Mouse (Mus musculus) thymus, adult 2 months (tissue): Measurements from ENCODE around the gene Pjvk.

Experiments
- CTCF ChIP-seq: fragments of 200-500 bp; IDR thresholded peaks from 2 replicates; pipeline ENCODE4 v1.5.1; 2012; ENCODE audit warnings: mild to moderate bottlenecking, control low read depth, low read length, moderate library complexity, borderline replicate concordance; ENCODE audit not compliant: control insufficient read depth, poor library complexity, insufficient read depth; ENCODE audit errors: extremely low read depth
- POLR2A ChIP-seq: fragments of 200-500 bp; IDR thresholded peaks from 2 replicates; pipeline ENCODE4 v1.6.1; 2012; ENCODE audit warnings: mild to moderate bottlenecking, low read length, control low read depth, moderate library complexity; ENCODE audit not compliant: control insufficient read depth, poor library complexity, insufficient read depth; ENCODE audit errors: extremely low read depth

GRCm38 (mm10) chr2:76611996-76612395 lies 36.3 kb upstream of the Pjvk start:
- TF ChIP-seq CTCF, result no peak
- no peak for TF ChIP-seq POLR2A
